Mouse (Mus musculus): ENCODE measurements around the gene Mxd3.

GRCm38 (mm10) chr13:55361974-55362452 is 32.4 kb upstream of the Mxd3 start:
- TF ChIP-seq CTCF (IDR thresholded peaks at IDR 0.05; ENCODE audit: extremely low read depth, insufficient read depth, low read length), result no peak
- no peak for TF ChIP-seq POLR2A (IDR thresholded peaks at IDR 0.05; ENCODE audit: extremely low read depth, insufficient read depth, low read length)

Data from cortical plate, adult 2 months (tissue).